Mouse (Mus musculus) embryonic stem cell, embryonic (primary cell): ENCODE measurements around the gene Gm5485.

Experiments used
- CTCF ChIA-PET, 4 experiments: fragments of 300-600 bp in 2 of 4; fragments of 350-600 bp in 2 of 4; sonication (Branson Sonifier 250); formaldehyde crosslinking; loops; one replicate each; lab custom pipeline; 2022; ENCODE audit warnings: inconsistent platforms in 2 of 4; lab: Charles Lee
- POLR2A ChIA-PET, 4 experiments: fragments of 300-600 bp in 2 of 4; fragments of 350-600 bp in 2 of 4; sonication (Branson Sonifier 250); formaldehyde crosslinking; loops; one replicate each; lab custom pipeline; 2022; ENCODE audit warnings: antibody characterized with exemption in 4 of 4, inconsistent platforms in 1 of 4; lab: Charles Lee

The Gm5485 gene

GRCm38 (mm10) chr16:48412246-48412645 lies at the start of gene Gm5485:
TSS of gene Gm5485 (minus strand) at chr16:48412416.
- ChIA-PET CTCF (no interaction called here), POLR2A (no interaction called here)

DNA sequence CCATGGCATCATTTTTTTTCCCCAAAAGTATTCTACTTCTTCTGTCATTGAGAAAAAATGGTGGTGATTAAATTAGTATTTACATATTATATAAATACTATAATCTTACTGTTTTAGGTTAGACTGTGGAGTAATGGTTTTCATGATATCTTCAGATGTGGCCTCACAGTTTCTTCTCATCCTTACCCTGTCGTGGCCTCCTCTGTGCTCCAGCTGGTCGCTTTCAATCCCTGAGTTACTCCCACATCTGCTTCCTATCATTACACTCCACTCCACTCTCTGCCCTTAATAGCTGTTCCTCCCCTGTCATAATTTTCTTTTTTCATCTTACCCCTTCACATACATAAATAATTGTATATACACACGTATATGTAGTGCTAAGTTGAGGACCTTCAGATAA lies 41.0 kb upstream of the Gm5485 start:
- POLR2A ChIA-PET, result no interaction called here

DNA sequence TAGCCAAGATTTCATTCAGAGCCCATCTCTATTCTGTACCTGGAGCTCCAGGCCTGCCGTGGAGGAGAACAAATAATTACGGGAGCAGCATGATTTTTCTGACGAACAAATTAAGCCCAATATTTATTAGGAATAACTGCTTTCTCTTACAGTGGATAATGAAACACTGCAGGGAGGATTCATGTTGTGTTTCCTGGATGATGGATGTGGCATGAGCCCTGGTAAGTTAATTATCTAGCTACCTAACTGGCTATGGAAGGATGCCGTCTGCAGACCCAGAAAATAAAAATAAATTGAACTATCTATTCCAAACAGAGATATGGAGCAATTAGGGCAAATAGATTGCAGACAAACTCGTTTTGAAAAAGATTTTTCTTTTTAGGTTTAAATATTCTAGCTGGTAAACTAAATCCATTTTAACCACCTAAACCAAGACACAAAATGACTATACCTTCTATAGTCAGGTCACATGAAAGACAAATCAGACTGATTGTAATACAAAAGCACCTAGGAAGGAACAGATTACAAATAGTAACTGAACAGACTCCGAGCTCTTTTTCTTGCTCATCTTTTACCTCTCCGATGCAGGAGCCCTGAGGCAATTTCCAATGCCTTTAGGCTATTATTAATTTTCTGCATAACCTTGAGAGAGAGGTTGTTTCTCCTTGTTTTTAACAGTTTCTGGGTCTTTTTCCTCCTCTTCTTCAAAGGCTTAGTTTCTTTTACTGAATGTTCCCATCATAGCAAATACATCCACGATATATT lies 34.1 kb upstream of the Gm5485 start:
- CTCF ChIA-PET, result no interaction called here
- POLR2A ChIA-PET, result interaction anchor here in 1 of 4 experiments (0.6 to 1.3 kb wide), 4 partner anchors 11 to 226 kb away, joined by 3 to 4 read pairs (median 3); no protein-coding TSS in a partner anchor

More for the DNA sequence above, 41.0 kb upstream of the Gm5485 start:
- CTCF ChIA-PET, result no interaction called here

GRCm38 (mm10) chr16:48444589-48444988 lies 32.4 kb upstream of the Gm5485 start:
- CTCF ChIA-PET, result no interaction called here
- POLR2A ChIA-PET, result interaction anchor here in 2 of 4 experiments (0.6 to 0.8 kb wide), 2 partner anchors 12 to 549 kb away, joined by 3 to 8 read pairs; no protein-coding TSS in a partner anchor

DNA sequence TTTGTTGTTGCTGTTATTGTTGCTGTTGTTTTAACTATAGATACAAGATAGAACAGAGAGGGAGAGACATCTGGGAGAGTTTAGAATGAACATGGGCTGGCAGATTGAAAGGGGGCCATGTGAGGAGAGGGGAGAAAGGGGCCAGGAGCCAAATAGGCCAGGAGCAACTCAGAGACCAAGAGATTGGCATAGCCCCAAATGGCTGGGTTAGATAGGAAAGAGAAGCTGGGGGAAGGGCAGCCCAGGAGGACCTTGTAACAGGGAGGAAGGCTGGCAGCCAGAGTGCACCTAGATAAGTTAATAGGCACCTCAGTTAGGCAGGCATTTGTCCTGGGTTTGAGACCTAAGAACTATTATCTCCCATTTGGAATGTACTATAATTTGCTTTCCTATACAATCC lies 25.3 kb upstream of the Gm5485 start:
- ChIA-PET CTCF (no interaction called here), POLR2A (interaction anchor here in 2 of 4 experiments (1.0 to 1.9 kb wide), 3 partner anchors 10 to 26 kb away, joined by 3 to 5 read pairs (median 4); no protein-coding TSS in a partner anchor)

DNA sequence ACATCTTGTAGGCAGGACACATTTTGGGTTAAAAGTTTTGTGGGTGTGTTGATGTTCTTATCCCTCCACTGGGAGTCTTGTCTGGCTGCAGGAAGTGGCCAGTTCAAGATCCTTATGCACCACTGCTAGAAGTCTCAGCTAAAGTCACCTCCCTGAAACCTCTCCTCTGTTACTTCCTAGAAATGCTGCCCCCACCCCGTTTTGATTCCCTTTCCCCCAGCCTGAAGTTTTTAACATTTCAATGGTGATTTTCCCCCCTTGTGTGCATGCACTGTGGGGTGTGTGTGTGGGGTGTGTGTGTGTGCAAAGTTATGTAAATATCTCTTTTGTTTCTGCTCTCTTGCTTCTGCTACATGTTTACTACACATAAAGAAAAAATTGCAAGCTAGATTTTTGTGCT lies 23.2 kb upstream of the Gm5485 start:
- CTCF ChIA-PET, result interaction anchor here in 2 of 4 experiments (0.6 to 0.9 kb wide), 2 partner anchors 13 to 175 kb away, joined by 3 read pairs; no protein-coding TSS in a partner anchor
- POLR2A ChIA-PET, result interaction anchor here in 2 of 4 experiments (0.6 to 2.5 kb wide), 10 partner anchors 10 to 558 kb away, joined by 3 to 8 read pairs (median 4); no protein-coding TSS in a partner anchor

DNA sequence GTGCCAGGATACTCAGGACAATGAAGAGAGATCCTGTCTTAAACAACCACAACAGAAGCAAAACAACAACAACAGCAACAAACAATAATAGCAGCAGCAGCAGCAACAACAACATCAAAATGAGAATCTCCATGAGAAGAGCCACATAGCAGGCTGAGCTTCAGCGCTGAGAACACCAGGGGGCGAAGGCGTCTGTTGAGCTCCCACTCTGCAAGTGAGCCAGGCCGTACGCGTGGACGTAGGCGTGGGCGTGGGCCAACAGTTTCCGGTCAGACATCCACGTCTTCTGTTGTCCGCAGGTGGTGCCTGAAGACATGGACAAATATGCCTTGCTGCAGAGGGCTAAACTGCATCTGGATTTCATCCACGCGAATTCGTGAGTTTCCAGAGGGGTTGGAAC lies 18.8 kb upstream of the Gm5485 start, which contains the start of gene Morc1:
Gene Morc1, plus strand, starts transcription at position 211 of the 400 bp plus-strand sequence.
- POLR2A ChIA-PET, result interaction anchor here in 3 of 4 experiments (0.5 to 3.3 kb wide), 29 partner anchors 8 to 563 kb away, joined by 3 to 14 read pairs (median 3); partner anchors contain the start of genes Cip2a (in 3 of the 3), Dzip3 (in 3 of the 3) and Dppa2 (in 1 of the 3)
- CTCF ChIA-PET, result interaction anchor here (0.6 to 3.2 kb wide), 15 partner anchors 9 to 247 kb away, joined by 3 to 16 read pairs (median 4); no protein-coding TSS in a partner anchor

- CTCF ChIA-PET, result interaction anchor here in 1 of 4 experiments (0.7 kb wide), 1 partner anchor 141 kb away, joined by 3 read pairs; no protein-coding TSS in a partner anchor
- POLR2A ChIA-PET, result interaction anchor here in 2 of 4 experiments (0.6 to 1.4 kb wide), 4 partner anchors 10 to 438 kb away, joined by 3 to 4 read pairs (median 4); no protein-coding TSS in a partner anchor
Observed at GRCm38 (mm10) chr16:48429427-48429826, 17.2 kb upstream of the Gm5485 start.

GRCm38 (mm10) chr16:48424069-48424468 lies 11.9 kb upstream of the Gm5485 start:
- CTCF ChIA-PET, result interaction anchor here in 2 of 4 experiments (0.5 to 0.6 kb wide), 2 partner anchors 250 to 297 kb away, joined by 3 read pairs; no protein-coding TSS in a partner anchor
- POLR2A ChIA-PET, result interaction anchor here in 2 of 4 experiments (0.6 to 2.2 kb wide), 3 partner anchors 9 to 569 kb away, joined by 3 to 7 read pairs (median 5); no protein-coding TSS in a partner anchor

- POLR2A ChIA-PET, result interaction anchor here in 3 of 4 experiments (0.7 to 1.9 kb wide), 10 partner anchors 8 to 193 kb away, joined by 3 to 7 read pairs (median 4); partner anchors contain the start of gene Morc1 (in 2 of the 3)
- CTCF ChIA-PET, result interaction anchor here in 2 of 4 experiments (0.8 to 2.1 kb wide), 4 partner anchors 9 to 13 kb away, joined by 3 to 9 read pairs (median 3); partner anchors contain the start of gene Morc1 (in 2 of the 2)
Observed at GRCm38 (mm10) chr16:48422501-48422900, 10.3 kb upstream of the Gm5485 start.

- POLR2A ChIA-PET, result no interaction called here
- CTCF ChIA-PET, result no interaction called here
Observed at GRCm38 (mm10) chr16:48419035-48419434, 6.8 kb upstream of the Gm5485 start.

DNA sequence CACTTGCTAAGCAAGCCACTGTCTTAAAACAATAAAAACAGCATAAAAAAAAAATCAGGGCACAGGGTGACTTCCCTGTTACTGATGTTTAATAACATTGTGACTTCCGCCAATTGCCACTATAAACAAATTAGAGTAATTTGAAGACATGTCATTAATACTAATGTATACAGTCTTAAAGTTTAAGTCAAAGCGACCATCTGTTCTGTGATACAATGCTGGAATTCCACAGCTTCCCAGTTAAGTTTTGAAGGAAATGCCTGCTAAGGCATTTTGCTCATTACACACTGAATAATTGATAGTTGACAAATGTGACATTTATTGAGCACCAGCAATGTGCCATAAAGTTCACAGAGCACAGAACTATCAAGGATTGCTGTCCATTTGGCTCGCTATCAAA lies 6.3 kb upstream of the Gm5485 start:
- ChIA-PET CTCF (no interaction called here), POLR2A (no interaction called here)

DNA sequence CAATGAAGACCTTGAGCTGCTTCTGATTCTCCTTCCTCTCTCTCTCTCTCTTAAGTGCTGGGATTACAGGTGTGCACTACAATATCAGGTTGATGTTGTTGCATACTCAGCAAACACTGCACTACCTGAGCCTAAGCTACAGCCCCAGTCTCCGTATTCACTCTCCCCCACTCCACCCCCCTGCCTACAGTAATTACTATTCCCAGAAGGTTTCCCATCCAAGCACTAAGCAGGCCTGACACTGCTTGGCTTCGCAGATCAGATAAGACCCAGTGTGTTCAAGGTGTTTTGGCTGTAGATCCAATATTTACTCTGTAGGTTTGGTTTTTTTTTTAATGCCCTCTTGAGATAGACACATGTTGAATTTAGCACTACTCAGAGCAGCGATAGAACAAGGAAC lies 2.1 kb downstream of the Gm5485 start:
- CTCF ChIA-PET, result no interaction called here
- POLR2A ChIA-PET, result interaction anchor here in 2 of 4 experiments (0.5 to 1.4 kb wide), 6 partner anchors 16 to 583 kb away, joined by 3 to 5 read pairs (median 4); partner anchors contain the start of gene Morc1 (in 1 of the 2)

GRCm38 (mm10) chr16:48409580-48409979 lies 2.6 kb downstream of the Gm5485 start:
- ChIA-PET POLR2A (interaction anchor here in 2 of 4 experiments (0.5 to 1.4 kb wide), 5 partner anchors 12 to 583 kb away, joined by 3 to 7 read pairs (median 4); partner anchors contain the start of gene Morc1 (in 1 of the 2)), CTCF (no interaction called here)

GRCm38 (mm10) chr16:48405674-48406403 lies 6.4 kb downstream of the Gm5485 start:
- CTCF ChIA-PET, result no interaction called here
- POLR2A ChIA-PET, result interaction anchor here in 1 of 4 experiments (0.6 kb wide), 1 partner anchor 25 kb away, joined by 3 read pairs; the partner anchor contains the start of gene Morc1

- ChIA-PET POLR2A (no interaction called here), CTCF (no interaction called here)
Observed at GRCm38 (mm10) chr16:48404009-48404408, 8.2 kb downstream of the Gm5485 start.

GRCm38 (mm10) chr16:48403423-48403822 lies 8.8 kb downstream of the Gm5485 start:
- ChIA-PET CTCF (no interaction called here), POLR2A (no interaction called here)

GRCm38 (mm10) chr16:48402963-48403362 lies 9.3 kb downstream of the Gm5485 start:
- POLR2A ChIA-PET, result no interaction called here
- CTCF ChIA-PET, result no interaction called here
